Mouse (Mus musculus) MEL (cell line): ENCODE data around the gene Ccdc155.

Source experiments
- CHD2 ChIP-seq: IDR thresholded peaks from 2 replicates; pipeline ENCODE4 v1.6.1; 2011; ENCODE audit warnings: low read length, improper control_type of control experiment
- CTCF ChIP-seq, 3 experiments: IDR thresholded peaks in 2 of 3; conservative IDR thresholded peaks in 1 of 3; 2 replicates each; pipeline ENCODE4 v1.5.1; 2011 to 2012; ENCODE audit warnings: low read length in 3 of 3, low read depth in 2 of 3, mild to moderate bottlenecking in 2 of 3, improper control_type of control experiment in 1 of 3, inconsistent platforms in 1 of 3, mixed read lengths in 1 of 3, moderate library complexity in 1 of 3; ENCODE audit not compliant: control insufficient read depth in 1 of 3, insufficient read depth in 1 of 3, poor library complexity in 1 of 3, severe bottlenecking in 1 of 3
- EP300 ChIP-seq, 2 experiments: IDR thresholded peaks; 2 replicates each; pipeline ENCODE4 v1.6.1; 2011; ENCODE audit warnings: improper control_type of control experiment in 2 of 2, low read length in 2 of 2, low read depth in 1 of 2, mild to moderate bottlenecking in 1 of 2
- MAFK ChIP-seq: IDR thresholded peaks from 2 replicates; pipeline ENCODE4 v1.6.1; 2011; ENCODE audit warnings: low read depth, mild to moderate bottlenecking, low read length, improper control_type of control experiment, borderline replicate concordance
- MAX ChIP-seq: IDR thresholded peaks from 2 replicates; pipeline ENCODE4 v1.6.1; 2011; ENCODE audit warnings: low read length, improper control_type of control experiment
- MYC ChIP-seq: IDR thresholded peaks from 2 replicates; pipeline ENCODE4 v1.6.1; 2011; ENCODE audit warnings: low read depth, mild to moderate bottlenecking, low read length, improper control_type of control experiment, moderate library complexity
- NELFE ChIP-seq: IDR thresholded peaks from 2 replicates; pipeline ENCODE4 v1.6.1; 2011; ENCODE audit warnings: low read depth, low read length, improper control_type of control experiment
- POLR2A ChIP-seq, 2 experiments: IDR thresholded peaks; 2 replicates each; pipeline ENCODE4 v1.6.1; 2011 to 2012; ENCODE audit warnings: low read length in 2 of 2, mild to moderate bottlenecking in 2 of 2, control low read depth in 1 of 2, improper control_type of control experiment in 1 of 2, low read depth in 1 of 2, moderate library complexity in 1 of 2; ENCODE audit not compliant: control insufficient read depth in 1 of 2, insufficient read depth in 1 of 2, poor library complexity in 1 of 2
- POLR2AphosphoS5 ChIP-seq: IDR thresholded peaks from 2 replicates; pipeline ENCODE4 v1.6.1; 2012; ENCODE audit warnings: low read depth, borderline replicate concordance, mild to moderate bottlenecking, inconsistent platforms, low read length, moderate library complexity, mixed read lengths
- RCOR1 ChIP-seq: IDR thresholded peaks from 2 replicates; pipeline ENCODE4 v1.6.1; 2012; ENCODE audit warnings: low read depth, mild to moderate bottlenecking, inconsistent platforms, low read length, improper control_type of control experiment
- SIN3A ChIP-seq: IDR thresholded peaks from 2 replicates; pipeline ENCODE4 v1.6.1; 2012; ENCODE audit warnings: low read length, improper control_type of control experiment, inconsistent platforms

- TF ChIP-seq CTCF (IDR thresholded peaks at IDR 0.05 in 2 of 3, conservative IDR thresholded peaks at IDR 0.05 in 1 of 3; ENCODE audit: control insufficient read depth in 1 of 3, insufficient read depth in 1 of 3, low read depth in 2 of 3, low read length in 3 of 3, poor library complexity in 1 of 3, severe bottlenecking in 1 of 3) (no peak), POLR2A (IDR thresholded peaks at IDR 0.05; ENCODE audit: control insufficient read depth in 1 of 2, insufficient read depth in 1 of 2, low read depth in 1 of 2, low read length in 2 of 2, poor library complexity in 1 of 2) (no peak), MAX (no peak), EP300 (IDR thresholded peaks at IDR 0.05; ENCODE audit: low read depth in 1 of 2, low read length in 2 of 2) (no peak), NELFE (no peak), CHD2 (no peak), SIN3A (no peak), RCOR1 (no peak), MYC (no peak), MAFK (no peak), POLR2AphosphoS5 (no peak)
Measured at GRCm38 (mm10) chr7:45167761-45168445, 36.8 kb downstream of the Ccdc155 start.
